Mouse (Mus musculus): ENCODE results near the gene Togaram2. TPM values are rescaled to one million over a fixed set of nuclear protein-coding genes. Genes with fewer than 3 reads are reported as not detected.

Gene Togaram2
- total and polyA plus RNA-seq, 2 experiments = not detected

DNA sequence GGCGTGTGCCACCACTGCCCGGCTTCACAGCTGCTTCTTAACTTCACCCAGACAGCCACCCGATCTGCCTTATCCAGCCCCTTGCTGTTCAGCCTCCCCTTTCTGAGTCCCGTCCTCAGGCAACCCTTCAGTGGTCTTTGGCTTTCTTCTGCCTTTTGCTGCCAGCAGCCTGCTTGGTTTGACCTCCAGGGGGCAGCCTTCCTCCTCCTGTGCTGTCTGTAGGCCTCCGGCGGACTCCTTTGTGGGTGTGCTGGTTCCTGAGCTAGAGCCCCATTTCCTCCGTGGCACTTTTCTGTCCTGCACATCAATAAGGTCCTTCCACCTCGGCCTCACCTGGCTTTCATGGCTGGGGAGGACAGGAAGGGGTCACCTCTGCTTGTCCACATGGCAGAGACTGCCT is 20.7 kb downstream of the Togaram2 start:
- TF ChIP-seq CTCF (IDR thresholded peaks at IDR 0.05; ENCODE audit: low read depth, low read length) (peak; percentile 71), POLR2A (IDR thresholded peaks at IDR 0.05; ENCODE audit: extremely low read depth, insufficient read depth, low read length) (no peak)
- 69% methylated on average over 8 of the region's 8 CpGs for WGBS
- H3K27ac ChIP-seq (replicated peaks; ENCODE audit: insufficient read depth, low read depth, low read length) = no peak overlapping the region

DNA sequence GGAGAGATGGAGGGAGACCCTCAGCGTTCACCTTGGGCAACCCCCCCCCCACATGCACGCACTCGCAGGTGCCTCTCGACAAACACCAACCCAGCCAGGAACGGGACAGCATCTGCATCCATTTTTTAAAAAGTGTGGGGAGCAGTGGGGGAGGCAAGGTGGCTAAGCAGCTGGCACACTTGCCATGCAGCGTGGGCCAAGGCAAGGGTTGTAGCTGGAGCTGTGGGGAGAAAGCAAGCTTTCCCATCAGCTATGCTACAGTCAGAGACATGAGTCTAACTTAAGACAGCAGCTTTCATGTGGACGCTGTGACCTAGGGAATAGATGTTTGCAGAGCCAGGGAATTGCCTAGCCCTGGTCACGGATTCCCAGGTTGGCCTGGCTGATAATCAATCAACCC is 22.1 kb downstream of the Togaram2 start:
- H3K27ac ChIP-seq (replicated peaks; ENCODE audit: insufficient read depth, low read depth, low read length) = no peak overlapping the region
- H3K9ac ChIP-seq (ENCODE audit: low read depth, low read length) = no peak overlapping the region
- no peaks in the 10 kb centered on the region for H3K36me3 ChIP-seq (ENCODE audit: control insufficient read depth, insufficient read depth, low read length)
- no peak overlapping the region for H3K4me3 ChIP-seq (ENCODE audit: insufficient read depth, low read depth, low read length)
- 82% methylated on average over 8 of the region's 8 CpGs for WGBS
- DNase-seq (ENCODE audit: extremely low read depth, low read depth, low spot score) = no peak
- peaks cover 2% of the 10 kb centered on the region; the same call in 1 of the 2 replicates for H3K4me1 ChIP-seq (ENCODE audit: control insufficient read depth, insufficient read depth, low read length)
- no peaks in the 10 kb centered on the region for H3K79me2 ChIP-seq (ENCODE audit: control insufficient read depth, insufficient read depth, low read length)
- H3K27me3 ChIP-seq (ENCODE audit: control insufficient read depth, insufficient read depth, low read length) = no peaks in the 10 kb centered on the region
- TF ChIP-seq CTCF (IDR thresholded peaks at IDR 0.05; ENCODE audit: low read depth, low read length) (no peak), POLR2A (IDR thresholded peaks at IDR 0.05; ENCODE audit: extremely low read depth, insufficient read depth, low read length) (no peak)

More for the DNA sequence above, 20.7 kb downstream of the Togaram2 start:
- peaks cover 2% of the 10 kb centered on the region; the same call in 1 of the 2 replicates for H3K4me1 ChIP-seq (ENCODE audit: control insufficient read depth, insufficient read depth, low read length)
- no peaks in the 10 kb centered on the region for H3K36me3 ChIP-seq (ENCODE audit: control insufficient read depth, insufficient read depth, low read length)
- H3K27me3 ChIP-seq (ENCODE audit: control insufficient read depth, insufficient read depth, low read length) = no peaks in the 10 kb centered on the region
- no peaks in the 10 kb centered on the region for H3K79me2 ChIP-seq (ENCODE audit: control insufficient read depth, insufficient read depth, low read length)
- H3K9ac ChIP-seq (ENCODE audit: low read depth, low read length) = no peak overlapping the region
- no peak for DNase-seq (ENCODE audit: extremely low read depth, low read depth, low spot score)
- H3K4me3 ChIP-seq (ENCODE audit: insufficient read depth, low read depth, low read length) = no peak overlapping the region

DNA sequence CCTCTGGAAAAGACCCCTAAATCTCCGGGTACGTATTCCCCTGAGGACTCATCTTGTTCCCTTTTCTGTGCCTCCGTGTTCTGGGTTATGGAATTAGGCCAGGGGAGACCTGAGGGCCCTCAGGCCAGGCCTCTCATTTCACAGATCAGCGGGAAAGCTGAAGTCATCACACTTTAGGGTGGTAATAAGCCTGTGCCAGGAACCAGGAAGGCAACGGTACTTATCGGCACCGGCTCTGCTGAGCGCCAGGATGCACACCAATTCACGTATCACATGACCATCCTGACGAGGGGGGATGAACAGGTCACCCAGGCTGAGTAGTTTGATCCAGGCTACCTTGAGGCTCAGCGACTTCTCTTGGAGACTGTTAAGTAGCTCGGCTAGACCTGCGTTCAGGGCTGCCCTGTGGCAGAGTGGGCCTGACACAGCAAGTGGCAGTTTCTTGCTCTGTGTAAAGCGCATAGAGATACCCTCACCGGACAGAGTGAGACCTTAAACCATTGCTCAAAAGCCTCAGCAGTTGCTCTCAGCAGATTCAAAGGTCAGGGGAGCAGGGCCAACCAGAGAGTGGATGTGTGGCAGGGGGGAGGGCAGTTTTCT is 22.8 kb downstream of the Togaram2 start:
- 75% methylated on average over 15 of the region's 15 CpGs for WGBS
- H3K9ac ChIP-seq (ENCODE audit: low read depth, low read length) = no peak overlapping the region

DNA sequence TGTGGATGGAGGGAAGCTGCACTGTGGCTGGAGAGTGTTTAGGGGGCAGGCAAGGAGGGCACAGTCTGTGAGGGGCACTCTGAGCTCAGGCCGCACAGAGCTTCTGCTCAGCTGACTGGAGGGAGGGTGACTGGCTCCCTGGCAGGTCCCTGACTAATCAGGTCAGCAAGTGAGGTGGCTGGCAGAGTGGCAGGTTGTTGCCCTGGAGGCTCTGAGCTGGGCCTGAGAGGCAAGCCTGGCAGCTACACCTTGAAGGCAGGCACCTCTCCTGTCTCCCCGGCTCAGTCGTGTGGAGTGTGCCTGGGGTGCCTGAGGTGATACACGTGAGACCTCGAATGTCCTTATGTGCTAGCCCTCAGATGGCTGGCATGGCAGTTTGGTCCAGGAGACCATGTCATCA is 23.3 kb downstream of the Togaram2 start:
- H3K36me3 ChIP-seq (ENCODE audit: control insufficient read depth, insufficient read depth, low read length) = no peaks in the 10 kb centered on the region
- H3K4me3 ChIP-seq (ENCODE audit: insufficient read depth, low read depth, low read length) = no peak overlapping the region
- TF ChIP-seq CTCF (IDR thresholded peaks at IDR 0.05; ENCODE audit: low read depth, low read length) = no peak
- no peak for TF ChIP-seq POLR2A (IDR thresholded peaks at IDR 0.05; ENCODE audit: extremely low read depth, insufficient read depth, low read length)
- WGBS = 84% methylated on average over 5 of the region's 5 CpGs
- H3K4me1 ChIP-seq (ENCODE audit: control insufficient read depth, insufficient read depth, low read length) = peaks cover 2% of the 10 kb centered on the region; the same call in 1 of the 2 replicates
- no peaks in the 10 kb centered on the region for H3K79me2 ChIP-seq (ENCODE audit: control insufficient read depth, insufficient read depth, low read length)
- no peak overlapping the region for H3K9ac ChIP-seq (ENCODE audit: low read depth, low read length)
- H3K27me3 ChIP-seq (ENCODE audit: control insufficient read depth, insufficient read depth, low read length) = no peaks in the 10 kb centered on the region
- H3K27ac ChIP-seq (replicated peaks; ENCODE audit: insufficient read depth, low read depth, low read length) = no peak overlapping the region
- peak; percentile 53 for DNase-seq (ENCODE audit: extremely low read depth, low read depth, low spot score)

More for the DNA sequence above, 22.8 kb downstream of the Togaram2 start:
- Histone ChIP-seq H3K79me2 (ENCODE audit: control insufficient read depth, insufficient read depth, low read length) (no peaks in the 10 kb centered on the region), H3K27me3 (ENCODE audit: control insufficient read depth, insufficient read depth, low read length) (no peaks in the 10 kb centered on the region), H3K4me1 (ENCODE audit: control insufficient read depth, insufficient read depth, low read length) (peaks cover 2% of the 10 kb centered on the region; the same call in 1 of the 2 replicates), H3K27ac (replicated peaks; ENCODE audit: insufficient read depth, low read depth, low read length) (no peak overlapping the region), H3K36me3 (ENCODE audit: control insufficient read depth, insufficient read depth, low read length) (no peaks in the 10 kb centered on the region), H3K4me3 (ENCODE audit: insufficient read depth, low read depth, low read length) (no peak overlapping the region)
- DNase-seq (ENCODE audit: extremely low read depth, low read depth, low spot score) = peak; percentile 50
- TF ChIP-seq CTCF (IDR thresholded peaks at IDR 0.05; ENCODE audit: low read depth, low read length) = no peak
- no peak for TF ChIP-seq POLR2A (IDR thresholded peaks at IDR 0.05; ENCODE audit: extremely low read depth, insufficient read depth, low read length)

DNA sequence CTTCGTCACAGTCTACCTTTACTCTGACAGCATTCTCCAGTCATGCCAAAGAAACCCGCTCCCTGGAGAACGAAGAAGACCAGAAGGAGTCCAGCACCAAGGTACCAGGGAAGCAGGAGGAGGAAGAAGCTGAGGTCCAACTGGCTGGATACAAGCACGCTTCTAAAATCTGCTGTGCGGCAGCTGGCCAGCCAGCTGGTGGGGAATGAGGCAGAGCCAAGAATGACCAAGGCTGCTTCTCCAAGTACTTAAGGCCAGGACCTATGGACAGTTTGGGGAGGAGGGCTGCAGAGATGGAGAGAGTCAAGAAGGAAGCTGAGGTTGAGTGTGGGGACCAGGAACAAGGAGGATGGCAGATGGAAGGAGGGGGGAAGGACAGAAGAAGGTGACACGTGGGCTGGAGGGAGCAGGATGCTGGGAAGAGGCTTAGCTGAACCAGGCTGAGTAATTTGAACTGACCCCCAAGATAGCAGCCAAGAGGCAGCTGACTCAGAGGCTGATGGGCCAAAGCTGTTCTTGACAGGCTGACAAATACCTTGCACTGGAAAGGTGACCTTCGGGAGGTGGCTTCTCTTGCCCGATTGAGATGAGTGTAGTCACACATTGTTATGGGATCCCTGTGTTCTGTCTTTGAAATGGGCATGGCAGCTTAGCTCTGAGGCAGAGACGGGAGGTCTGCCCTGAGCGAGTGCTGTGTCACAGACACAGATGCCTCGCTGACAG is 25.0 kb downstream of the Togaram2 start:
- DNase-seq (ENCODE audit: extremely low read depth, low read depth, low spot score) = no peak
- Histone ChIP-seq H3K9ac (ENCODE audit: low read depth, low read length) (no peak overlapping the region), H3K79me2 (ENCODE audit: control insufficient read depth, insufficient read depth, low read length) (no peaks in the 10 kb centered on the region), H3K36me3 (ENCODE audit: control insufficient read depth, insufficient read depth, low read length) (no peaks in the 10 kb centered on the region), H3K4me3 (ENCODE audit: insufficient read depth, low read depth, low read length) (no peak overlapping the region), H3K27me3 (ENCODE audit: control insufficient read depth, insufficient read depth, low read length) (no peaks in the 10 kb centered on the region), H3K27ac (replicated peaks; ENCODE audit: insufficient read depth, low read depth, low read length) (no peak overlapping the region), H3K4me1 (ENCODE audit: control insufficient read depth, insufficient read depth, low read length) (peaks cover 2% of the 10 kb centered on the region; the same call in 1 of the 2 replicates)
- WGBS = 79% methylated on average over 11 of the region's 11 CpGs
- no peak for TF ChIP-seq POLR2A (IDR thresholded peaks at IDR 0.05; ENCODE audit: extremely low read depth, insufficient read depth, low read length)
- TF ChIP-seq CTCF (IDR thresholded peaks at IDR 0.05; ENCODE audit: low read depth, low read length) = no peak

DNA sequence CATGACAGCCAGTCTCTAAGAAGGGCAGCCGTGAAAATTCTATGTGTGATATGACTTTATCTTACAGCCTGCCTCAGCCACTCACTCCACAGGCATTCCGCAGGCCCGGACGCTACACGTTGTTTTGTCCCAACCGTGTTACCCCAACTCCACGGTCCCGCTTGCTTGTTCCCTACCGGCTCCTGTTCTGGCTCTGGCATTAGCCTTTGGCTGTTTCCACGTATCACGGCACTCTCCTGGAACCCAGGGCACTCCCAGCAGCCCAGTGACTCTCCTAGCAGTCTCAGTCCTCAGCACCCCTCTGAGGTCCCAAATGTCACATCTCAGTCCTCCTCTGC is 25.5 kb downstream of the Togaram2 start:
- 80% methylated on average over 11 of the region's 11 CpGs for WGBS
- Histone ChIP-seq H3K4me3 (ENCODE audit: insufficient read depth, low read depth, low read length) (no peak overlapping the region), H3K79me2 (ENCODE audit: control insufficient read depth, insufficient read depth, low read length) (no peaks in the 10 kb centered on the region), H3K9ac (ENCODE audit: low read depth, low read length) (no peak overlapping the region), H3K27ac (replicated peaks; ENCODE audit: insufficient read depth, low read depth, low read length) (no peak overlapping the region), H3K4me1 (ENCODE audit: control insufficient read depth, insufficient read depth, low read length) (peaks cover 2% of the 10 kb centered on the region; the same call in 1 of the 2 replicates), H3K27me3 (ENCODE audit: control insufficient read depth, insufficient read depth, low read length) (no peaks in the 10 kb centered on the region), H3K36me3 (ENCODE audit: control insufficient read depth, insufficient read depth, low read length) (no peaks in the 10 kb centered on the region)
- TF ChIP-seq CTCF (IDR thresholded peaks at IDR 0.05; ENCODE audit: low read depth, low read length) (no peak), POLR2A (IDR thresholded peaks at IDR 0.05; ENCODE audit: extremely low read depth, insufficient read depth, low read length) (no peak)
- no peak for DNase-seq (ENCODE audit: extremely low read depth, low read depth, low spot score)
